Mouse (Mus musculus) kidney, adult 2 months (tissue): ENCODE measurements around the gene Arhgef17. TPM values are rescaled to one million over a fixed set of nuclear protein-coding genes. Genes with fewer than 3 reads are reported as not detected.

Experiments
- DNase-seq: peaks from one replicate; pipeline ENCODE4 v3.0.0; 2021
- H3K27ac ChIP-seq: fragments of 200-500 bp; 2 replicates; pipeline ENCODE4 v1.5.1; 2012; ENCODE audit warnings: low read depth, low read length, control low read depth, inconsistent platforms; ENCODE audit not compliant: insufficient read depth
- H3K27me3 ChIP-seq: fragments of 200-500 bp; replicated peaks from 2 replicates; pipeline ENCODE4 v1.6.1; 2012; ENCODE audit warnings: mild to moderate bottlenecking, moderate library complexity, low read length, inconsistent platforms; ENCODE audit not compliant: control insufficient read depth, insufficient read depth
- H3K36me3 ChIP-seq: fragments of 200-500 bp; 2 replicates; pipeline ENCODE4 v1.6.1; 2012; ENCODE audit warnings: mild to moderate bottlenecking, moderate library complexity, low read length, inconsistent platforms; ENCODE audit not compliant: control insufficient read depth, insufficient read depth
- H3K4me1 ChIP-seq: fragments of 200-500 bp; 2 replicates; pipeline ENCODE4 v1.6.1; 2011; ENCODE audit warnings: low read length; ENCODE audit not compliant: control insufficient read depth, insufficient read depth
- H3K4me3 ChIP-seq: fragments of 200-500 bp; 2 replicates; pipeline ENCODE4 v1.5.1; 2011; ENCODE audit warnings: mild to moderate bottlenecking, low read depth, low read length, control low read depth; ENCODE audit not compliant: insufficient read depth
- CTCF ChIP-seq: fragments of 200-500 bp; conservative IDR thresholded peaks from 2 replicates; pipeline ENCODE4 v1.5.1; 2011; ENCODE audit warnings: low read depth, mild to moderate bottlenecking, control low read depth, low read length, moderate library complexity, mixed read lengths; ENCODE audit not compliant: insufficient read depth, insufficient read length
- POLR2A ChIP-seq: fragments of 200-500 bp; IDR thresholded peaks from one replicate; pipeline ENCODE4 v1.6.1; 2011; ENCODE audit warnings: low read depth, low read length, control low read depth
- WGBS: fragments of 180-500 bp; shearing (Covaris S2); methylation state at CpG from one replicate; pipeline ENCODE4 v1.1.7; 2018; 5-methylcytosine and 5-hydroxymethylcytosine counted together
- polyA plus RNA-seq: library from polyadenylated mRNA; depleted of rRNA; stranded (reverse); fragments of >200 nt; gene quantifications from 2 replicates; pipeline ENCODE4 v1.2.3, GENCODE M21; 2012

Arhgef17 gene
- polyA plus RNA-seq, 1 experiment: 25.4 TPM

DNA sequence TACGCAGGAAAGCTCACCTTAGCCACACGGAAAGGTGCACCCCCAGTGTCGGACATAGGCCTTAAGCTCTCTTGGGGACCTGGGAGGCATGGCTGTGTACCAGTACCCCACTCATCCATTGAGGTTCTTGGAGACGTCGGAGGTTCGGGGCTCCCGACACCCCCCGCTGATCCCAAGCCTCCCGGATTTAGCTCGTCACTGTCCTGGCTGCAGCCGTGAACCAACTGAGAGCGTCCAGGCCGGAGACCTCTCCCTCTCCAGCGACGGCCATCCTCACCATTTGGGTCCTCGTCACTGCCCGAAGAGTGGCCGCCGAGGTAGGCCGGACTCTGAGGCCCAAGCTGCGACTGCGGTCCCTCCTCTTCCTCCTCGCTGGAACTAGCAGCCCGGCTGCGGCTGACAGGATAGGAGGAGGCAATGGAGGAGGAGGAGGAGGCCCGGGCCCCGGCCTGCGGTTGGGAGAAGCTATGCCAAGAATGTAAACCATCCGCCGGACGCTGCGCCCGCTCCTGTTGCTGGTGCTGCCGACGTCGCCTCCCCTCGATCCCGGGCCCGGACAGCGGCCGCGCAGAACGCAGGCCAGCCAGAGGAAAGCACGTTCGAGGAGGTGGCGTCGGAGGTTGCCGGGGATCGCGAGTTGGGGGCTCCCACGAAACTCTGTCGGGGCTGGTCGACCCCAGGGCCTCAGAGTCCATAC lies 1.1 kb downstream of the Arhgef17 start:
- Histone ChIP-seq H3K36me3 (no peaks in the 10 kb centered on the region), H3K4me3 (peak overlapping the region; percentile 47), H3K27me3 (no peaks in the 10 kb centered on the region), H3K27ac (peak overlapping the region; percentile 86), H3K4me1 (peaks cover 16% of the 10 kb centered on the region)
- 8% methylated on average over 53 of the region's 53 CpGs for WGBS
- peak; percentile 83 for DNase-seq
- no peak for TF ChIP-seq POLR2A
- no peak for TF ChIP-seq CTCF

GRCm38 (mm10) chr7:100929639-100930303 lies 2.1 kb downstream of the Arhgef17 start:
- TF ChIP-seq POLR2A: no peak
- no peak for TF ChIP-seq CTCF
- DNase-seq: peak; percentile 31
- peaks cover 16% of the 10 kb centered on the region for H3K4me1 ChIP-seq
- no peaks in the 10 kb centered on the region for H3K27me3 ChIP-seq
- H3K36me3 ChIP-seq: no peaks in the 10 kb centered on the region
- peak overlapping the region; percentile 3; the same call in 1 of the 2 replicates for H3K27ac ChIP-seq
- WGBS: 48% methylated on average over 19 of the region's 19 CpGs
- H3K4me3 ChIP-seq: peak overlapping the region; percentile 47

DNA sequence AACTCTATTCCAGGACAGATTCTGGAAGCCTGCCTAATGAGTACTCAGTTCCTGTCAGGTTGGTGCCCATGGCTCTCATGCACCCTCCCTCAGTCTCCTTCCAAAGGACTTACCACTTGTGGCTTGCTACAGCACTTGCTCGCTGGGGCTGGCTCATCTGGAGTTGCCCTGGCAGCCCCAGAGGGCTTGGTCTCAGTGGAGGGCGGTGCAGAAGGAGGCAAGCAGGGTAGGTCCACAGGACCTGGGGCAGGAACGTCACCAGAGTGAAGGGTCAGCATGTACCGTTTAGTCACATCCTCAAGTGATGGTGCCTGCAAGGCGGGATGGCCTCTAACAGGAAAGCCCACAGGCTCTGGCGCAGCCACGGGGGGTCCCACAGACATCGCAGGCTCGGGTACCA lies 3.5 kb downstream of the Arhgef17 start:
- DNase-seq: peak; percentile 64
- Histone ChIP-seq H3K36me3 (no peaks in the 10 kb centered on the region), H3K27ac (peak overlapping the region; percentile 25), H3K4me3 (peak overlapping the region; percentile 47), H3K4me1 (peaks cover 16% of the 10 kb centered on the region), H3K27me3 (no peaks in the 10 kb centered on the region)
- TF ChIP-seq POLR2A: no peak
- 39% methylated on average over 9 of the region's 9 CpGs for WGBS

DNA sequence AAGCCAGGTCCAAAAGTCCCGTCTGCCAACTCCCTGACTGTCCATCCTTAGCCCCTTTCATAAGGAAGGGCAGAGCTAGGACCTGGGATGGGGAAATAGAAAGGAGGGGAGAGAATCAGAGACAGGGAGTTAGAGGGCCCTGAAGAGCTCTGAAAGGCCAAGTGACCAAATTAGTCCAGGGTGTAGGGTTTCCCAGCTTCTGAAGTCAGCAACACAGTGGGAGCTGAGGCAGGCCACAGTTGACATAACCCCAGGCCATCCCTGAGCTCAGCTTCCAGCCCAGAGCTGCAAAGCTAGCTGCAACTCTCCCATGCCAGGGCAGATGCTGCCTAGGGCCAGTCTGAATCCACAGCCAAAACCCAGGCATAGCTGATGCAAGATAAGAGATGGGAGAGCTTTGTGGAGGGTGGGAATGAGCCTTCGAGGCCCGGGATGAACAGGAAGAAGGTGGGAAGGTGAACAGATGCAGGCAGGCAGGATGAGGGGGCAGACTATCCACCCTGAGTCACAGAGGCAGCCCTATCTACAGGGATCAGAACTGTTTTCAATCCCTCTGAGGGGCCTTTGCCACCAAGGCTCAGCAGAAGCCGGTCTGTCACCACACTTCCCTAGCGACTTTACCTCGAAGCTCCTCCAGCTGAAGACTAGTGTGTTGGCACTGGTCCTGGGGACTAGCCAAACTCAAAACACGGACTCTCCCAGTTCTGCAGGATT lies 4.5 kb downstream of the Arhgef17 start:
- Histone ChIP-seq H3K36me3 (no peaks in the 10 kb centered on the region), H3K27me3 (no peaks in the 10 kb centered on the region), H3K4me3 (peak overlapping the region; percentile 47), H3K27ac (peak overlapping the region; percentile 67), H3K4me1 (peaks cover 21% of the 10 kb centered on the region)
- DNase-seq: peak; percentile 21
- no peak for TF ChIP-seq CTCF
- no peak for TF ChIP-seq POLR2A
- 16% methylated on average over 7 of the region's 7 CpGs for WGBS

GRCm38 (mm10) chr7:100926311-100926923 lies 5.5 kb downstream of the Arhgef17 start:
- H3K27ac ChIP-seq: peak overlapping the region; percentile 67
- H3K36me3 ChIP-seq: no peaks in the 10 kb centered on the region
- TF ChIP-seq CTCF: no peak
- TF ChIP-seq POLR2A: no peak
- peak; percentile 72 for DNase-seq
- H3K4me1 ChIP-seq: peaks cover 23% of the 10 kb centered on the region
- peak overlapping the region; percentile 47 for H3K4me3 ChIP-seq
- WGBS: 26% methylated on average over 12 of the region's 12 CpGs
- no peaks in the 10 kb centered on the region for H3K27me3 ChIP-seq

DNA sequence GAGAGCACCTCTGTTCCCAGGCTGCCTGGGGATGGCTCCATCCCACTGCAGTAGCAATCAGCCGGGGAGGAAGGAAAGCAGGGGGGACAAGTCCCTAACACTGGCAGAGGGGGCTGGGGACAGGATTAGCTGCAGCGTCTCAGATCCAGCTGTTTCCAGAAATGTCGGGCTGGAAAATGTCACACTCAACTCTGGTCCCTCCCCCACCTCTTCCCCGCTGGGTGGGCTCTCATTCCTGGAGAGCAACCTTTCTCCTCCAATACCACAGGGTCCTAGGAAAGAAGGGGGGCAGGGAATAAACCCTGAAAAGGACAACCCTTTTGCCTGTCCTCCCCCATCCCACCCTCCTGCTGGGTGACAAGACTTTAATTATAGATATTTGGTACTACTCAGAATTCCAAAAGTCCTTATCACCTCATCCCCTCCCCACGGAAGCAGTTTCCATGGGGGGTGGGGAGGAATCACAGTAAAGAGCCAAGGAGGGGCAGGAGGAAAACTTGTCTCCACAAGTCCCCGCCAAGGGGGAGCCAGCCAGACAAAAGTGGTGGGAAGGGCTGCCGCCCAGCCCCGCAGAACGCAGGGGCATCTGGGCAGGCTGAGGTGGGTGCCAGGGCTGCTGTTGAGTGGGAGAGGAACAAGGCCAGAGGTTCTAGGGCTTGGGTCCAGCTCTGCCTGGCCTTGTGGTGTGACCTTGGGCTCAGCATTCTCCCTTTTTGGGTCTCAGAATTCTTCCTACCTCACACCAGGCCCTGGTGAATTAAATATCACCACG lies 7.0 kb downstream of the Arhgef17 start:
- Histone ChIP-seq H3K27ac (no peak overlapping the region), H3K4me3 (no peak overlapping the region), H3K4me1 (peaks cover 35% of the 10 kb centered on the region), H3K27me3 (no peaks in the 10 kb centered on the region), H3K36me3 (no peaks in the 10 kb centered on the region)
- no peak for DNase-seq
- no peak for TF ChIP-seq POLR2A
- TF ChIP-seq CTCF: no peak
- 60% methylated on average over 10 of the region's 10 CpGs for WGBS
